Mouse (Mus musculus): ENCODE results near the gene Cpne6.

The Cpne6 gene

GRCm38 (mm10) chr14:55510125-55510731 lies at the start of gene Cpne6:
Cpne6 (plus strand) TSS chr14:55510445.
- no peak for DNase-seq

GRCm38 (mm10) chr14:55461757-55462156 lies 48.5 kb upstream of the Cpne6 start:
- no peak for DNase-seq

- DNase-seq: no peak
Measured at GRCm38 (mm10) chr14:55466481-55466880, 43.8 kb upstream of the Cpne6 start.

GRCm38 (mm10) chr14:55467108-55467507 lies 43.1 kb upstream of the Cpne6 start:
- no peak for DNase-seq

- DNase-seq: no peak
Measured at GRCm38 (mm10) chr14:55468301-55468741, 41.9 kb upstream of the Cpne6 start.

GRCm38 (mm10) chr14:55469041-55469440 lies 41.2 kb upstream of the Cpne6 start:
- DNase-seq: no peak

GRCm38 (mm10) chr14:55469821-55470220 lies 40.4 kb upstream of the Cpne6 start:
- DNase-seq: no peak

- DNase-seq: no peak
Measured at GRCm38 (mm10) chr14:55470806-55471205, 39.4 kb upstream of the Cpne6 start.

- DNase-seq: no peak
Measured at GRCm38 (mm10) chr14:55475654-55476053, 34.6 kb upstream of the Cpne6 start.

- no peak for DNase-seq
Measured at GRCm38 (mm10) chr14:55477421-55477820, 32.8 kb upstream of the Cpne6 start.

- no peak for DNase-seq
Measured at GRCm38 (mm10) chr14:55477829-55478228, 32.4 kb upstream of the Cpne6 start.

- peak; percentile 72 for DNase-seq
Measured at GRCm38 (mm10) chr14:55478651-55479599, 31.3 kb upstream of the Cpne6 start, which contains the start of gene Dhrs4. Dhrs4 (plus strand) TSS chr14:55478758.

GRCm38 (mm10) chr14:55479629-55480028 lies 30.6 kb upstream of the Cpne6 start:
- DNase-seq: no peak

- DNase-seq: no peak
Measured at GRCm38 (mm10) chr14:55484430-55485085, 25.7 kb upstream of the Cpne6 start.

- no peak for DNase-seq
Measured at GRCm38 (mm10) chr14:55486836-55487235, 23.4 kb upstream of the Cpne6 start.

- DNase-seq: peak; percentile 87
Measured at GRCm38 (mm10) chr14:55490361-55491201, 19.7 kb upstream of the Cpne6 start, which contains the start of gene Carmil3. Carmil3 (plus strand) TSS chr14:55490651.

- DNase-seq: peak; percentile 70
Measured at GRCm38 (mm10) chr14:55491291-55491833, 18.9 kb upstream of the Cpne6 start.

- no peak for DNase-seq
Measured at GRCm38 (mm10) chr14:55492103-55492502, 18.1 kb upstream of the Cpne6 start.

GRCm38 (mm10) chr14:55495509-55496240 lies 14.6 kb upstream of the Cpne6 start:
- DNase-seq: peak; percentile 53

- no peak for DNase-seq
Measured at GRCm38 (mm10) chr14:55496761-55497448, 13.3 kb upstream of the Cpne6 start.

GRCm38 (mm10) chr14:55497449-55497821 lies 12.8 kb upstream of the Cpne6 start:
- DNase-seq: peak; percentile 81

All from cerebellum, adult 11 months (tissue).